Mouse (Mus musculus) megakaryocyte, embryonic 14.5 days (primary cell): Measurements from ENCODE around the gene Clptm1. TPM values are rescaled to one million over a fixed set of nuclear protein-coding genes. Genes with fewer than 3 reads are reported as not detected.

ENCODE experiments used
- H3K27me3 ChIP-seq: replicated peaks from 2 replicates; pipeline ENCODE3; 2012; ENCODE audit warnings: inconsistent platforms
- H3K36me3 ChIP-seq: replicated peaks from 2 replicates; pipeline ENCODE3; 2012; ENCODE audit warnings: low read length, inconsistent platforms, mixed read lengths
- H3K4me1 ChIP-seq: 2 replicates; pipeline ENCODE4 v1.6.1; 2012; ENCODE audit warnings: inconsistent platforms
- H3K4me3 ChIP-seq: replicated peaks from 2 replicates; pipeline ENCODE3; 2012; ENCODE audit warnings: moderate library complexity, mild to moderate bottlenecking, inconsistent platforms
- H3K9me3 ChIP-seq: 2 replicates; pipeline ENCODE4 v1.6.1; 2012; ENCODE audit warnings: inconsistent platforms
- FLI1 ChIP-seq: IDR thresholded peaks from 2 replicates; pipeline ENCODE4 v1.6.1; 2012; ENCODE audit warnings: low read length, inconsistent platforms, mixed read lengths
- GATA1 ChIP-seq: IDR thresholded peaks from 3 replicates; pipeline ENCODE4 v1.6.1; 2012; ENCODE audit warnings: mixed read lengths, low read length, inconsistent platforms, borderline replicate concordance
- polyA plus RNA-seq: library from polyadenylated mRNA; stranded (reverse); fragments of >175 nt; gene quantifications from 2 replicates; pipeline ENCODE4 v1.2.3, GENCODE M21; 2012; ENCODE audit warnings: low replicate concordance; ENCODE audit not compliant: insufficient read depth

Clptm1 gene
- polyA plus RNA-seq, 1 experiment = 153 TPM

- TF ChIP-seq GATA1 = no peak
- TF ChIP-seq FLI1 = no peak
- Histone ChIP-seq H3K36me3 (peaks cover 67% of the 10 kb centered on the region), H3K4me3 (no peak overlapping the region), H3K4me1 (peaks cover 66% of the 10 kb centered on the region), H3K27me3 (no peaks in the 10 kb centered on the region), H3K9me3 (no peaks in the 10 kb centered on the region)
These were observed 31.6 kb downstream of the Clptm1 start for GRCm38 (mm10) chr7:19633197-19633596.

- H3K36me3 ChIP-seq = peaks cover 63% of the 10 kb centered on the region
- TF ChIP-seq FLI1 (no peak), GATA1 (no peak)
- H3K27me3 ChIP-seq = no peaks in the 10 kb centered on the region
- H3K9me3 ChIP-seq = no peaks in the 10 kb centered on the region
- peak overlapping the region; percentile 25 for H3K4me3 ChIP-seq
- peaks cover 71% of the 10 kb centered on the region for H3K4me1 ChIP-seq
These were observed 32.1 kb downstream of the Clptm1 start for GRCm38 (mm10) chr7:19632720-19633119.

GRCm38 (mm10) chr7:19632275-19632674, 32.6 kb downstream of the Clptm1 start:
- H3K4me1 ChIP-seq = peaks cover 75% of the 10 kb centered on the region
- peaks cover 58% of the 10 kb centered on the region for H3K36me3 ChIP-seq
- TF ChIP-seq FLI1 (no peak), GATA1 (no peak)
- H3K4me3 ChIP-seq = peak overlapping the region; percentile 29
- H3K27me3 ChIP-seq = no peaks in the 10 kb centered on the region
- no peaks in the 10 kb centered on the region for H3K9me3 ChIP-seq

GRCm38 (mm10) chr7:19629361-19629734, 35.5 kb downstream of the Clptm1 start, which contains the start of gene Relb:
Gene Relb, minus strand, starts transcription at chr7:19629438.
- Histone ChIP-seq H3K4me3 (peak within 1 kb of the TSS; percentile 97), H3K27me3 (no peaks in the 10 kb centered on the region), H3K9me3 (no peaks in the 10 kb centered on the region), H3K36me3 (peaks cover 29% of the 10 kb centered on the region), H3K4me1 (peaks cover 60% of the 10 kb centered on the region)
- TF ChIP-seq FLI1 (no peak), GATA1 (no peak)

- TF ChIP-seq GATA1 = no peak
- no peak for TF ChIP-seq FLI1
- Histone ChIP-seq H3K9me3 (no peaks in the 10 kb centered on the region), H3K4me1 (peaks cover 60% of the 10 kb centered on the region), H3K27me3 (peaks cover 1% of the 10 kb centered on the region), H3K4me3 (peak overlapping the region; percentile 97), H3K36me3 (peaks cover 25% of the 10 kb centered on the region)
These were observed 36.1 kb downstream of the Clptm1 start for GRCm38 (mm10) chr7:19628536-19629360.

GRCm38 (mm10) chr7:19628192-19628535, 36.7 kb downstream of the Clptm1 start:
- Histone ChIP-seq H3K9me3 (no peaks in the 10 kb centered on the region), H3K4me3 (peak overlapping the region; percentile 97), H3K4me1 (peaks cover 60% of the 10 kb centered on the region), H3K36me3 (peaks cover 19% of the 10 kb centered on the region), H3K27me3 (peaks cover 1% of the 10 kb centered on the region)
- no peak for TF ChIP-seq GATA1
- TF ChIP-seq FLI1 = no peak

GRCm38 (mm10) chr7:19627721-19628120, 37.1 kb downstream of the Clptm1 start:
- peaks cover 58% of the 10 kb centered on the region for H3K4me1 ChIP-seq
- H3K4me3 ChIP-seq = peak overlapping the region; percentile 97
- no peaks in the 10 kb centered on the region for H3K9me3 ChIP-seq
- TF ChIP-seq FLI1 (no peak), GATA1 (no peak)
- peaks cover 16% of the 10 kb centered on the region for H3K36me3 ChIP-seq
- H3K27me3 ChIP-seq = peaks cover 1% of the 10 kb centered on the region

GRCm38 (mm10) chr7:19623433-19623832, 41.4 kb downstream of the Clptm1 start:
- peaks cover 16% of the 10 kb centered on the region for H3K36me3 ChIP-seq
- no peaks in the 10 kb centered on the region for H3K9me3 ChIP-seq
- no peak for TF ChIP-seq GATA1
- TF ChIP-seq FLI1 = no peak
- peaks cover 40% of the 10 kb centered on the region for H3K4me1 ChIP-seq
- no peak overlapping the region for H3K4me3 ChIP-seq
- H3K27me3 ChIP-seq = peaks cover 3% of the 10 kb centered on the region

- Histone ChIP-seq H3K27me3 (peaks cover 3% of the 10 kb centered on the region), H3K4me3 (no peak overlapping the region), H3K36me3 (peaks cover 27% of the 10 kb centered on the region), H3K9me3 (no peaks in the 10 kb centered on the region), H3K4me1 (peaks cover 31% of the 10 kb centered on the region)
- TF ChIP-seq FLI1 (no peak), GATA1 (no peak)
These were observed 42.6 kb downstream of the Clptm1 start for GRCm38 (mm10) chr7:19622241-19622640.

- TF ChIP-seq FLI1 = no peak
- TF ChIP-seq GATA1 = no peak
- Histone ChIP-seq H3K4me1 (peaks cover 26% of the 10 kb centered on the region), H3K4me3 (no peak overlapping the region)
These were observed 44.0 kb downstream of the Clptm1 start for GRCm38 (mm10) chr7:19620811-19621210.

More at GRCm38 (mm10) chr7:19620811-19621210, 44.0 kb downstream of the Clptm1 start:
- peaks cover 38% of the 10 kb centered on the region for H3K36me3 ChIP-seq
- H3K27me3 ChIP-seq = peaks cover 3% of the 10 kb centered on the region
- H3K9me3 ChIP-seq = no peaks in the 10 kb centered on the region
